9 mouse cellular contexts compared by ENCODE assay signal in genomic region chr6:24514552-24515284, GRCm38 (mm10). TPM values are rescaled to one million over a fixed set of nuclear protein-coding genes. Genes with fewer than 3 reads are reported as not detected.
A peak's percentile ranks its signal among the peaks of the same experiment; 100 is the strongest.
DNase-seq lines count a peak whose midpoint lies in the region; ATAC-seq and TF ChIP-seq lines count a peak whose summit lies in the region.
"Had no signal": no experiment of that assay in that cellular context is flagged by ENCODE, and none has a peak within 500 bp of the region (broad histone marks: within the 10 kb centered on the region; RNA-seq: fewer than 3 reads in every experiment).

Gene Iqub (minus strand): TSS chr6:24515067.

- TF ChIP-seq POLR2A in limb, embryonic 14.5 days (IDR thresholded peaks at IDR 0.05; ENCODE audit: borderline replicate concordance, extremely low read depth, insufficient read depth, insufficient read length) = no peak

- no peak within 1 kb of the TSS for H3K27ac ChIP-seq in forebrain, embryonic 12.5 days
- H3K27ac ChIP-seq in heart, embryonic 16.5 days (ENCODE audit: low read length) = no peak within 1 kb of the TSS
- no peak within 1 kb of the TSS for H3K27ac ChIP-seq in limb, embryonic 14.5 days (replicated peaks; ENCODE audit: low read depth, low read length)
- no peak within 1 kb of the TSS for H3K27ac ChIP-seq in midbrain, embryonic 16.5 days (ENCODE audit: low read length)
- H3K27ac ChIP-seq in stomach, postnatal 0 days (replicated peaks) = no peak within 1 kb of the TSS

- DNase-seq in urinary bladder, postnatal 14 days (ENCODE audit: low spot score) = peak; percentile 52
- DNase-seq in urinary bladder, adult 2 months (ENCODE audit: low spot score) = no peak
- peak; percentile 72 for DNase-seq in kidney, postnatal 10 days
- DNase-seq in limb, embryonic 14.5 days (ENCODE audit: low spot score) = peak; percentile 21
- peak; percentile 74 for DNase-seq in stomach, postnatal 0 days (ENCODE audit: low spot score)

- H3K9ac ChIP-seq in forebrain, embryonic 12.5 days = no peak within 1 kb of the TSS
- H3K9ac ChIP-seq in heart, embryonic 16.5 days (ENCODE audit: low read length) = no peak within 1 kb of the TSS
- H3K9ac ChIP-seq in limb, embryonic 14.5 days (ENCODE audit: low read depth, low read length, severe bottlenecking) = peak within 1 kb of the TSS; percentile 25; the same call in 1 of the 2 replicates
- peak within 1 kb of the TSS; percentile 17; the same call in 1 of the 2 replicates for H3K9ac ChIP-seq in midbrain, embryonic 16.5 days (ENCODE audit: low read depth, low read length)
- peak within 1 kb of the TSS; percentile 8; the same call in 1 of the 2 replicates for H3K9ac ChIP-seq in stomach, postnatal 0 days (ENCODE audit: low read length)

- peaks cover 13% of the 10 kb centered on the region for H3K36me3 ChIP-seq in forebrain, embryonic 12.5 days (replicated peaks)
- H3K36me3 ChIP-seq in heart, embryonic 16.5 days (ENCODE audit: control insufficient read depth, insufficient read depth) = peaks cover 6% of the 10 kb centered on the region
- peaks cover 16% of the 10 kb centered on the region; the same call in 1 of the 2 replicates for H3K36me3 ChIP-seq in limb, embryonic 14.5 days (ENCODE audit: control insufficient read depth, insufficient read depth, low read length)
- peaks cover 8% of the 10 kb centered on the region for H3K36me3 ChIP-seq in midbrain, embryonic 16.5 days (ENCODE audit: control insufficient read depth, insufficient read depth, low read length)
- H3K36me3 ChIP-seq in stomach, postnatal 0 days (ENCODE audit: control insufficient read depth, insufficient read depth, low read length) = no peaks in the 10 kb centered on the region; the same call in 1 of the 2 replicates

- no peaks in the 10 kb centered on the region for H3K27me3 ChIP-seq in forebrain, embryonic 12.5 days
- H3K27me3 ChIP-seq in heart, embryonic 16.5 days (ENCODE audit: control insufficient read depth, insufficient read depth, low read length) = no peaks in the 10 kb centered on the region
- no peaks in the 10 kb centered on the region for H3K27me3 ChIP-seq in limb, embryonic 14.5 days (ENCODE audit: control insufficient read depth, insufficient read depth, low read length)
- no peaks in the 10 kb centered on the region for H3K27me3 ChIP-seq in midbrain, embryonic 16.5 days (ENCODE audit: control insufficient read depth, insufficient read depth, low read depth, low read length)
- no peaks in the 10 kb centered on the region for H3K27me3 ChIP-seq in stomach, postnatal 0 days (ENCODE audit: control insufficient read depth, insufficient read depth, low read length)

- peak; percentile 84 for ATAC-seq in forebrain, embryonic 12.5 days (ENCODE audit: low FRiP score)
- ATAC-seq in heart, embryonic 16.5 days (replicated peaks; ENCODE audit: extremely low read depth, insufficient read depth, low FRiP score) = peak; percentile 83
- ATAC-seq in limb, embryonic 14.5 days (ENCODE audit: low FRiP score, low read depth) = 0 out of 2 replicates have a peak, but pooled peaks have one; percentile 44
- ATAC-seq in midbrain, embryonic 16.5 days = peak; percentile 96
- ATAC-seq in stomach, postnatal 0 days (ENCODE audit: low FRiP score, low TSS enrichment) = peak; percentile 75

- H3K9me3 ChIP-seq in forebrain, embryonic 12.5 days = no peaks in the 10 kb centered on the region
- no peaks in the 10 kb centered on the region for H3K9me3 ChIP-seq in heart, embryonic 16.5 days (replicated peaks; ENCODE audit: control insufficient read depth, low read length)
- no peaks in the 10 kb centered on the region for H3K9me3 ChIP-seq in limb, embryonic 14.5 days (ENCODE audit: control insufficient read depth, low read length)
- no peaks in the 10 kb centered on the region for H3K9me3 ChIP-seq in midbrain, embryonic 16.5 days (replicated peaks; ENCODE audit: control insufficient read depth, low read length, poor library complexity, severe bottlenecking)
- H3K9me3 ChIP-seq in stomach, postnatal 0 days (ENCODE audit: control insufficient read depth, low read length) = no peaks in the 10 kb centered on the region

- H3K4me3 ChIP-seq in forebrain, embryonic 12.5 days (replicated peaks) = no peak within 1 kb of the TSS
- no peak within 1 kb of the TSS for H3K4me3 ChIP-seq in heart, embryonic 16.5 days (ENCODE audit: low read length)
- H3K4me3 ChIP-seq in limb, embryonic 14.5 days (replicated peaks; ENCODE audit: low read length) = no peak within 1 kb of the TSS
- no peak within 1 kb of the TSS for H3K4me3 ChIP-seq in midbrain, embryonic 16.5 days (ENCODE audit: low read depth, low read length)
- no peak within 1 kb of the TSS for H3K4me3 ChIP-seq in stomach, postnatal 0 days (ENCODE audit: low read depth, low read length)

- TF ChIP-seq EP300 in stomach, postnatal 0 days (optimal IDR thresholded peaks at IDR 0.05) = no peak

- WGBS in forebrain, embryonic 12.5 days = 24% methylated on average over 13 of the region's 13 CpGs
- WGBS in heart, embryonic 16.5 days = 15% methylated on average over 13 of the region's 13 CpGs
- 28% methylated on average over 13 of the region's 13 CpGs for WGBS in limb, embryonic 14.5 days
- 19% methylated on average over 13 of the region's 13 CpGs for WGBS in midbrain, embryonic 16.5 days
- 20% methylated on average over 13 of the region's 13 CpGs for WGBS in stomach, postnatal 0 days

- peaks cover 8% of the 10 kb centered on the region for H3K4me1 ChIP-seq in forebrain, embryonic 12.5 days
- H3K4me1 ChIP-seq in heart, embryonic 16.5 days (ENCODE audit: control insufficient read depth, insufficient read depth, low read length) = no peaks in the 10 kb centered on the region
- H3K4me1 ChIP-seq in limb, embryonic 14.5 days (ENCODE audit: control insufficient read depth, insufficient read depth, low read length) = no peaks in the 10 kb centered on the region; the same call in 1 of the 2 replicates
- peaks cover 8% of the 10 kb centered on the region for H3K4me1 ChIP-seq in midbrain, embryonic 16.5 days (ENCODE audit: control insufficient read depth, insufficient read depth, low read length)
- no peaks in the 10 kb centered on the region for H3K4me1 ChIP-seq in stomach, postnatal 0 days (replicated peaks; ENCODE audit: control insufficient read depth, insufficient read depth)

- peak within 1 kb of the TSS; percentile 35 for H3K4me2 ChIP-seq in forebrain, embryonic 12.5 days
- H3K4me2 ChIP-seq in heart, embryonic 16.5 days (ENCODE audit: low read depth, low read length) = peak within 1 kb of the TSS; percentile 38
- no peak within 1 kb of the TSS for H3K4me2 ChIP-seq in limb, embryonic 14.5 days (replicated peaks; ENCODE audit: low read depth, low read length, severe bottlenecking)
- peak within 1 kb of the TSS; percentile 44 for H3K4me2 ChIP-seq in midbrain, embryonic 16.5 days (ENCODE audit: low read length)
- peak within 1 kb of the TSS; percentile 23 for H3K4me2 ChIP-seq in stomach, postnatal 0 days (replicated peaks; ENCODE audit: low read depth)

- TF ChIP-seq CTCF in stomach, postnatal 0 days (IDR thresholded peaks at IDR 0.05; ENCODE audit: low read depth) = 0 out of 2 replicates have a peak, but pooled peaks have one; percentile 15

RNA-seq across cellular contexts. Expression of gene Iqub, which starts in this region (rescaled TPM):
- polyA plus RNA-seq in urinary bladder, adult 2 months (2012; rRNA removed) = 0.06 and 0.12 TPM in 2 replicates
- 0.62 and 0.96 TPM in 2 replicates for polyA plus RNA-seq in forebrain, embryonic 12.5 days (2016; fragmentation: Nextera tagmentation; extraction: Ambion mirVana)
- 0.30 and 0.40 TPM in 2 replicates for polyA plus RNA-seq in heart, embryonic 16.5 days (2015; fragmentation: Nextera tagmentation; extraction: Ambion mirVana)
- 0.06 and 0.08 TPM in 2 replicates for polyA plus RNA-seq in limb, embryonic 14.5 days (2012; rRNA removed)
- polyA plus RNA-seq in limb, embryonic 14.5 days (2014; fragmentation: Nextera tagmentation; extraction: Ambion mirVana) = not detected in 2 replicates
- polyA plus RNA-seq in midbrain, embryonic 16.5 days (2015; fragmentation: Nextera tagmentation; extraction: Ambion mirVana) = 1.9 TPM in 2 replicates
- polyA plus RNA-seq in stomach, postnatal 0 days (2015; fragmentation: Nextera tagmentation; extraction: Ambion mirVana) = not detected in 2 replicates
- polyA plus RNA-seq: C2C12 had no signal

Comparison
In these comparisons a context has a peak if more than half of its experiments do, and no peak if none do; other contexts are left out.
1. Peak in ATAC-seq and H3K4me2 ChIP-seq in forebrain, embryonic 12.5 days; RNA of the gene not detected or under 1 TPM.
2. Peak in ATAC-seq and H3K4me2 ChIP-seq in heart, embryonic 16.5 days; RNA of the gene not detected or under 1 TPM.
3. Peak in DNase-seq, ATAC-seq and H3K9ac ChIP-seq in limb, embryonic 14.5 days; RNA of the gene not detected or under 1 TPM.
4. Peak in DNase-seq, ATAC-seq, H3K9ac ChIP-seq and H3K4me2 ChIP-seq in stomach, postnatal 0 days; RNA of the gene not detected or under 1 TPM.
5. ATAC-seq: peak in every context shown above with its lines; median percentile 96 in midbrain, embryonic 16.5 days; 84 in forebrain, embryonic 12.5 days; 83 in heart, embryonic 16.5 days; 75 in stomach, postnatal 0 days; 44 in limb, embryonic 14.5 days.